8 mouse cellular contexts compared by ENCODE assay signal in genomic region chr5:114378177-114378920, GRCm38 (mm10). TPM values are rescaled to one million over a fixed set of nuclear protein-coding genes. Genes with fewer than 3 reads are reported as not detected.
DNase-seq lines count a peak whose midpoint lies in the region; ATAC-seq and TF ChIP-seq lines count a peak whose summit lies in the region.

No protein-coding gene starts in this region.

- peak overlapping the region; percentile 83; the same call in 1 of the 2 replicates for H3K4me2 ChIP-seq in hindbrain, embryonic 11.5 days (replicated peaks; ENCODE audit: low read depth, low read length)

- DNase-seq in kidney, adult 2 months = peak; percentile 55
- DNase-seq in kidney, postnatal 10 days = no peak
- DNase-seq in adipocyte (ENCODE audit: low spot score) = peak; percentile 71
- no peak for DNase-seq in hindbrain, embryonic 11.5 days (ENCODE audit: low spot score)
- DNase-seq in lung, postnatal 25 days (ENCODE audit: low spot score) = peak; percentile 59
- no peak for DNase-seq in ovary, postnatal 14 days (ENCODE audit: low spot score)
- no peak for DNase-seq in layer of hippocampus, adult 9-10 months (ENCODE audit: low spot score)

- no peaks in the 10 kb centered on the region for H3K36me3 ChIP-seq in kidney, adult 2 months (ENCODE audit: control insufficient read depth, insufficient read depth, low read length)
- 0 out of 2 replicates have a peak, but pooled peaks cover 5% of the 10 kb centered on the region for H3K36me3 ChIP-seq in hindbrain, embryonic 11.5 days (ENCODE audit: control insufficient read depth, insufficient read depth, low read length)

- ATAC-seq in hindbrain, embryonic 11.5 days (ENCODE audit: low FRiP score) = no peak
- no peak for ATAC-seq in monocyte, adult 5-6 weeks (replicated peaks; ENCODE audit: insufficient number of reproducible peaks, low FRiP score, low TSS enrichment, poor library complexity, severe bottlenecking)

- 32% methylated on average over 10 of the region's 10 CpGs for whole genome bisulfite sequencing in kidney, adult 2 months
- 73% methylated on average over 10 of the region's 10 CpGs for WGBS in hindbrain, embryonic 11.5 days

- TF ChIP-seq POLR2A in kidney, adult 2 months (IDR thresholded peaks at IDR 0.05; ENCODE audit: low read depth, low read length) = no peak

- H3K4me3 ChIP-seq in kidney, adult 2 months (ENCODE audit: insufficient read depth, low read depth, low read length) = peak overlapping the region; percentile 20
- H3K4me3 ChIP-seq in hindbrain, embryonic 11.5 days (ENCODE audit: low read depth, low read length) = peak overlapping the region; percentile 73

- H3K27me3 ChIP-seq in kidney, adult 2 months (replicated peaks; ENCODE audit: control insufficient read depth, insufficient read depth, low read length) = no peaks in the 10 kb centered on the region
- H3K27me3 ChIP-seq in hindbrain, embryonic 11.5 days (ENCODE audit: control insufficient read depth, insufficient read depth, low read length) = no peaks in the 10 kb centered on the region

- no peak overlapping the region for H3K9ac ChIP-seq in hindbrain, embryonic 11.5 days (ENCODE audit: low read depth, low read length)

- H3K27ac ChIP-seq in kidney, adult 2 months (ENCODE audit: insufficient read depth, low read depth, low read length) = peak overlapping the region; percentile 43; the same call in 1 of the 2 replicates
- H3K27ac ChIP-seq in hindbrain, embryonic 11.5 days (ENCODE audit: low read depth, low read length) = no peak overlapping the region

- H3K4me1 ChIP-seq in kidney, adult 2 months (ENCODE audit: control insufficient read depth, insufficient read depth, low read length) = peaks cover 15% of the 10 kb centered on the region
- no peaks in the 10 kb centered on the region; the same call in 1 of the 2 replicates for H3K4me1 ChIP-seq in hindbrain, embryonic 11.5 days (replicated peaks; ENCODE audit: control insufficient read depth, insufficient read depth, low read length)

- no peak for TF ChIP-seq CTCF in kidney, adult 2 months (conservative IDR thresholded peaks at IDR 0.05; ENCODE audit: insufficient read depth, insufficient read length, low read depth, low read length)

- no peaks in the 10 kb centered on the region for H3K9me3 ChIP-seq in hindbrain, embryonic 11.5 days (ENCODE audit: control insufficient read depth, low read length)

RNA-seq across cellular contexts. Expression of gene Kctd10, which starts 2.0 kb away (rescaled TPM):
- polyA plus RNA-seq in kidney, adult 2 months (2012; rRNA removed) = 63.5 and 63.8 TPM in 2 replicates
- 104 and 115 TPM in 2 replicates for polyA plus RNA-seq in hindbrain, embryonic 11.5 days (2014; fragmentation: Nextera tagmentation; extraction: Ambion mirVana)
- total RNA-seq in monocyte, adult 5-6 weeks (2017) = 86.5 to 90.0 TPM (median 87.5 TPM) in 3 replicates

RNA-seq across cellular contexts. Expression of gene Ube3b, which starts 2.1 kb away (rescaled TPM):
- 70.9 and 81.9 TPM in 2 replicates for polyA plus RNA-seq in kidney, adult 2 months (2012; rRNA removed)
- 37.3 and 48.0 TPM in 2 replicates for polyA plus RNA-seq in hindbrain, embryonic 11.5 days (2014; fragmentation: Nextera tagmentation; extraction: Ambion mirVana)
- total RNA-seq in monocyte, adult 5-6 weeks (2017) = 22.0 to 38.0 TPM (median 27.7 TPM) in 3 replicates

Comparison
In these comparisons a context has a peak if more than half of its experiments do, and no peak if none do; other contexts are left out.
1. DNase-seq: peak in kidney, adult 2 months (single experiment), adipocyte (single experiment) and lung, postnatal 25 days (single experiment); none in kidney, postnatal 10 days (single experiment), hindbrain, embryonic 11.5 days (single experiment), ovary, postnatal 14 days (single experiment) and layer of hippocampus, adult 9-10 months (single experiment).